Mouse (Mus musculus): ENCODE measurements around the gene Dip2b.

- TF ChIP-seq POLR2A (IDR thresholded peaks at IDR 0.05; ENCODE audit: borderline replicate concordance, insufficient read depth, low read length) (no peak), CTCF (IDR thresholded peaks at IDR 0.05; ENCODE audit: borderline replicate concordance, insufficient read depth, low read depth, low read length) (no peak)
These were observed 46.4 kb downstream of the Dip2b start for GRCm38 (mm10) chr15:100084882-100085281.
